Mouse (Mus musculus) A20 (cell line): Measurements from ENCODE around the gene Scn7a.

Experiments
- DNase-seq: peaks from one replicate; pipeline ENCODE4 v3.0.0-alpha.2; 2011; ENCODE audit warnings: low read depth, low spot score

Gene Scn7a

DNA sequence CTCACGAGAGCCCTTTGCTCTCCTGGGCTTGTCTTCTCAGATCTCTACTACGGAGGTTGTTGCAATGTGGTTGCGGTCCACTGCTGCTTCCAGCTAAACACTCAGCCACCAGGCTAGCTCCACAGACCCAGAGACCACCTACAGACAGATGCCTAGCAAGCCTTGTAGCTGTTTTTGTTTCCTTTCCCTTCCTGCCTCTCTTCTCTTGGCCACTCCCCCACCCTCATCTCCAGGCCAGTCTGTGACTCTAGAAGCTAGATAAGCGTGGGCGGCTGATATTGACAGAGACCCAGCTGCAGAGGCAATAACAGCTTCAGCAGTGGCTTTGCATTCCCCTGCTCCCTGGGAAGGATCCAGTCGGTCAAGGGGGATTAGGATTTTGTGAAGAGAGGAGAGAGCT, at the start of gene Scn7a:
Gene Scn7a (minus strand): TSS at position 150 of the 400 bp plus-strand sequence.
- DNase-seq: no peak

DNA sequence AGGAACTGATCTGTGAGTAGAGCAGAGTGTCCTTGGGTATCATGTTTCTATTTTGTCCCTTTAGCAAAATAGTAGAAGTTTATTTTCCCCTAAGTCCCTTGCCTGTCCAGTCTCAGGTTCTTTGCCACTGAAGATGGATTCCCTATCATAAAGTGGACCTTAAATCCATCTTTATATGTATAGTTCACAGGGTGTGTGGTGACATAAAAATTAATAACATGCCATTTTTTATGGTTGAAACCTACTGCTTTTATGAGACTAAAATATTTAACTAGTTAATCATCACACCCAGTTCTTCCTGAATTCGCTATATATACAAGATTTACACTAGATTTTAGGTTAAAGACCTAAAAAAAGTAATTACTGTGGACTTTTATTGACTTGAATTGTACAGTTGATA, 43.0 kb upstream of the Scn7a start:
- DNase-seq: no peak

DNA sequence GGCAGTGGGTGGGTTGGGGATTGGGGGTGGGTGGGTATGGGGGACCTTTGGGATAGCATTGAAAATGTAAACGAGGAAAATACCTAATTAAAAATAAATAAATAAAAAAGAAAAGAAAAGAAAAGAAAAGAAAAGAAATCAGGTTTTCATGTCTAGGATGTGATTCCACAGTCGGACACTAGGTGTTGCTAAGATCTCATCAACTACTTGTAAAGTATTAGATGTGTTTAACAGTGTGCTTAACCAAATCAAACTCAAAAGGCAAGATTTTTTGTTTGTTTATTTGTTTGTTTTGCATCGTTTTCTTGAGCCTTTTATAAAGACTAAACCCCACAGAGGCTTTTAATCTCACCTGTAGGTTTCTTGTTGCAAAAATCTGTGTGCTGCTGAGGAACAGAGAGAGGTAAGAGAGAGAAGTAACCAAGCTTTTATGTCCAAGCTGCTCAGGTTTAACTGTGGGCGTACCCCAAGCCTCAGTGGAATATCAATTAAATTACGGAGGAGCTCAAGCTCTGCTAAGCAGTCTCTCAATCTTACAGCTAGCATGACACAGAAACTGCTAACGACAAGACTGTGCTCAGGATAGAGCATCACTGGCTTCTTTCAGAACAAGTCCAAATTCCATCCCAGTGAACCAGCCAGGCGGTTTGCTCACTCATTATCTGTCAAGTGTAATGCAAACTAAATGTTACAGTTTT, 35.3 kb upstream of the Scn7a start:
- no peak for DNase-seq

DNA sequence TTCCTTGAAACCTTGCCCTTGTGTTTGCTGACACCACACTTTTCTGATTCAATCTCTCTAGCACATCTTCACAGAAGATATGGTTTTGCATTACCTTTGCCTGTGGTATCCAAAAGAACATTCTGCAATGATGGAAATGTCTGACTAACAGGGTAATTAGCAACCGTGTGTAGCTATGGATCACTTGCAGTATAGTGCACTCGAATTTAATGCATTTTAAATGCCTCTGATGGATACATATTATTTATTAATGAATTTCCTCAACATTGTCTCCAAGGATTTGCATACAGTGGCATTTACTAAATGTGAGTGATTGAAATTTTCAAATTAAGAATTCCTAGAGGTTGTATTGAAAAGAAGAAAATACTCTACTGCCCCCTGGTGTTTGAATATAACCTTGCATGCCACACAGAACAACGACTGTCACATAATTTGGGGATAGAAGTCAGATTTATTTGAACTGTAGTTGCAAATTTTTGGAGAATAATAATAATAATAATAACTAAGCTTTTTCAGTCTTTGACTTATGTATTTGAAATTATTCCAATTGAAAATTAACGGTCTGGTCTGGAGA, 15.0 kb upstream of the Scn7a start:
- no peak for DNase-seq

DNA sequence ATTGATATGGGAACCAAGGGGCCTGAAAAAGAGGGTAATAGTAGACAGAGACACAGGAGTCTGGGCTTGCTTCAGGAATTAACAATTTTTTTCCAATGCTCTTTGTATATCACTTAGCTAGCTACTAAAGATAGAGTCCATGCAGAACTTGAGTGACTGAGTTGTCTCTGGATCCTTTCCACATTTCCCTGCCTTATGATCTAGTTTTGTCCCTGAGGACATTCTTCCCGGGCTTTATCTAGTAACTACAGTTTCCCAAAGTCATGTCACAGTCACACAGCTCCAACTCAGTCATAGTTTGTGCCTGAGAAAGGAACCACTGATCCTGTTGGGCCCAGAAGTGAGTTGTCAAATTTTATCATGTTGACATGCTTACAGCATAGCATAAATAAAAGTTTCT, 12.8 kb upstream of the Scn7a start:
- no peak for DNase-seq

DNA sequence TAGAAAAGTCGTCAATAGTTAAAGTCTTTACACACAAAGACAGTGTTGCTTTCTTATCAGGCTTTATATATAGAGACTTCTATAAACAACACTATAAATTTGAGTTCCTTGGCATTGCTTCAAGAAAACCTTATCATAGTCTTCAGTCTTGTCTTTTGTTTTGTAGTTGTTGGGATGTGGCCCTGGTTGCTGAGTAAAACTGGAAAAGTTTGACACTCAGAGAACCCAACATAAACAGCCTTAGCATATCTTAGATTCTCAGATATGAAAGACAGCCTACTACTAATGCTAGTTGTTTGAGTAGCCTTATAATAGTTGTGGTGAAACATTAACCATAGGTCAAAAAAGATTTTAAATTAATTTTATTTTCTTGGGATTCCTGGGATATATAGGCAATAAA, 6.9 kb upstream of the Scn7a start:
- DNase-seq: no peak

DNA sequence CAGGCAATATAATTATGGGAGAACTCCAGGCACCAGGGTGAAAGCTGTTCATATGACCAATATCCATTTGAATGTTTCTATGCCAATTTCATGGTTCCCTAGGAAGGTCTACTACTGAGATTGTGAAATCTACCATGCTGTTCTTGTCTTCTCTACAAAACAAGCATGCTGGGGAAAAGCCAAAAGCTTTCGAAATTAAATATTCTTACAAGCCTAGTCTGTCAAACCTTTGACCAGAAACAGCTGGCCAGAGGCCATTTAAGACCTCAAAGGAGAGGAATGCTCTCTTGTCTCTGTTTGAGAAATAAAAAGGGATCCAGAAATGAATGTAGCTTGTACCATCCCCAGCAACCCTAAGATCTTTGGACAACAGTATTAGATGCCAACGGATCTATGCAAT, 3.8 kb downstream of the Scn7a start:
- no peak for DNase-seq

DNA sequence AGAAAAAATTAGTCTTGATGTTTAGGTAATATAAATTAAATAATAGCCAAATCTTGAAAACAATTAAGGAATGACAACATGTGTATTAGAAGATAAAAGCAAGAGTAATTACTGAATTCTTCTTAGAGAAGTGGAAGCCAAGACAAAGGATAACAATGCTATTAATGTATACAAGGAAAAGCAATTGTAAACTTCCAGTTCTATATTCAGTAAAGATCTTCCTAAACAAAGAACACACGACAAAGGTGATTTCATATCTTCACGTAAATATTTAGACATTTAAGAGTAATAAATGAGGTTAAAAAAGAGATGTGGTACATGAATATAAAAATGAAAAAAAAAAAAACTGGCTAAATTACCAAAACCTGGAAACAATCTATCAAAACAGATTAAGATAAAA, 16.7 kb downstream of the Scn7a start:
- DNase-seq: no peak

DNA sequence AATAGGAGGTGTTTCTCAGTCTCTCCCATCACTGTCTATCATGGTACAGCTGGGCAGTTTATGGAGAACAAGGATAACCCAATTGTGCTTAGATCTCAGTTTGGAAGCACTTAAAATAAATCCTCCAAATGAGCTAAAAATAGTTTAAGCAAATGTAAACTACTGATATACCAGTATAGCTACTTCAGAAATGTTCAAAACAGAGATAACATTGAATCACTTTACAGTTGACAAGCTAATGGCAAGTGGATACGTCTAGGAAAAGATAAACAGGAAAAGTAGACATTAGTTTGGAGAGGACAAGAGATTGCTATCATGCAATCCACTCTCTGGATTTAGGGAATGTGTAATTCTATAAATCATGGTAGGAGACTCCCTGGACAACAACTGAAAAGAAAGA, 19.5 kb downstream of the Scn7a start:
- DNase-seq: no peak

DNA sequence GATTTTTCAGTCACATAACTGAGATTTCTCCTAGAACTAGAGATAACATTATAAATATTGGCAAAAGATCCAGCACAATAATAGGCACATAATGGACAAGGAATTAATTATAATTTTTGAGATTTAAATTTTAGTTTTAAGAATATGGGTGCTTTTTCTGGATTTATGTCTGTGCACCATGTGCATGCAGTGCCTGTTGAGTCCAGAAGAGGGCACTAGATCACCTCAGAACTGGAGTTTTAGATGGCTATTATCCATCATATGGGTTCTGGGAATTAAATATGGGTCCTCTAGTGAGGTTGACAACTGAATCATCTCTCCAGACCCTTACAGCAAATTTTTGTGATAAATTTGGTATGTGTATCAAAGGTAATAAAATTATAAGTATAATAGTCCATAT, 21.8 kb downstream of the Scn7a start:
- no peak for DNase-seq

DNA sequence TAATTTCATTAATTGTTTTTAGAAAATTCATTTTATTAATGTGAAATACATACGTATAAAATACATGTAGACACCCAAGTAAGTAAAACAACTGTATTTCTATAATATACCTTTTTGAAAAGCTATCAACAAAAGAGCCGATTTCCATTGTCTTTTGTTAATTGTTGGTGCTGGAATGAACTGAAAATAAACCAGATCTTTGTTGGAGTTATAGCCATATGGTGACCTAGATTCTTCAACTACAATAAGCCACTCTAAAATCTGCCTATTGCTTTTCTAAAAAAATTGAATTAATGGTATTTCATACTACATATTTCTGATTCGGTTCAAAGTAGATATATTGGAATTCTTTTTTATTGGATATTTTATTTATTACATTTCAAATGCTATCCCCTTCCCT, 56.7 kb downstream of the Scn7a start:
- DNase-seq: no peak

DNA sequence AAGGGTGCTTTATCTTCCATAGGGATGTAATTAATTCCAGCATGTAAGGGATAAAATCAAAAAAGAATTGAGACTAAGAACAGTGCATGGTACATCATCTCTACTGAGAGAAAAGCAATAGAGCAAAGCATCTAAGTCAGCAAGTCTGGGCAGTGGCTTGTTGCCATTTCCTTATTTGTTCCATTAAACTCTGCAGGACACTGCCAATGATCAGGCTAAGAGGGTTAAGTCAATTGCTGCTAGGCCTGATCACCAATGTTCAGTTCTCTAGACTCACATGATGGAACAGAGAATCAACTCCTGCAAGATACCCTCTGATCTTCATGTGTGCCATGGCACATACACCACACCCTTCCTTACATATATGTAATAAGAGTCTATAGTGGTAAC, 57.1 kb downstream of the Scn7a start:
- no peak for DNase-seq

DNA sequence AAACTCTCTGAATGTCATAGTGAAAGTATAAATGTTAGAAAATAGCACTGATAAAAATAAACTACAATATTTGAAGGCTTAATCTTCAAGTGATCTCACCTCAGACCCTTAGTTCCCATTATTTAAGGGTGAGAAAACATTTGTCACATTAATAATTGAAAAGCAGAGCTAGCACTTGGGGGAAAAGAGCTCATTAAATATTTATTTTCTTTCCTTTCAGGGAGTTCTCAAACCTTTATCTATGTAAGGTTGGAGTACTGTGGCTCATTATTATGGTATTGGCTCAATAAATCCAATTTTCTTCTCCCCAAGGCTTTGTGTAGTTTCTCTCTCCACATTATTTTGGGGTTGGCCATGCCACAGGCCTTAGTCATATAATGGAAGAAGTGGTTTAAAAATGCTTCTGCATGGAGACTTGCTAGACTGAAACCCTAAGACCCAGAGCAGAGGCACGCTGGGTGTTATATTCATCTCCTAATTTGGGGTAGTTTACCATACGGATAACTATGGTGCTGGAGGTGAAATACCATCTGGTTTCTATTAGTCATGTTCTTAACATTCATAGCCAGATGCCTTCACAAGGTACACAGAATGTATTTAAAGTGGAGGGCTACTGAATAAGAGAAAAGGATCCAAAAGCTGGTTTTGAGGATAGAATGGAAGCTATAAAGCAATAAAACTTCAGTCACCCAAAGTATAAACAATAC, 57.7 kb downstream of the Scn7a start:
- no peak for DNase-seq

DNA sequence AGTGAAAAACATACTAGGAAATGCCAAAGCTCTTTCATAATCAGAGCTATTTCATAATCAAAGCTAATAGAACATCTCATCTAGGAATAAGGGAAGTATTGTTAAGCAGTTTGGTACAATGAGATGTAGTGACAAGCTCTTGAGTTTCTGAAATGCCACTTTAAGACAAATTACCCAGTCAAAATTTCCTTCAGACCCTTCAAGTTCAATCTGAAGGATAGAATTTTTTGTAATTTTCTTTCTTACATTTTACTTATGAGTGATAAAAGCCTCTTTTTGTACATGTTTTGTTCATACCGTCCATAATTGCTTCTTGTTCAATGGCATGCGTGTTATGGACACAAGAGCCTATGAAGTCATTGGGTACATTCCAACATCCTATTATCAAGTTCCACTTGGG, 72.6 kb downstream of the Scn7a start:
- no peak for DNase-seq

DNA sequence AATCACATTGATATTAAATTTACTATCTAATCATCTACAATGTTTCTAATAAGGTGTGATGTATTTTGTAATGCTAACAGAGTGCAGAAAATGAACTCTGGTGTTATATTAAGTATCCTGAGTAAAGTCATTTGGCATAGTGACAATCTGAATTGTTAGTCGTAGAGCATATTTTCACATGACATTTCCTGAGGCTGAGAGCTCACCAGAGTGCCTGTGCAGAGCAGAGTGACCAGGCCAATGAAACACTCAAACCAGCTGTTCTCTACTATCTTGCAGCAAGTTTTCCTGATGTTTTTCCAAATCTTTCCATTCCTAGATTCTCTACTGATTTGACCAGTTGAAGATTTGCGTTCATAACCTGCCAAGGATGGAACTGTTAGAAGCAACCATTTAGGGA, 92.4 kb downstream of the Scn7a start:
- DNase-seq: no peak

DNA sequence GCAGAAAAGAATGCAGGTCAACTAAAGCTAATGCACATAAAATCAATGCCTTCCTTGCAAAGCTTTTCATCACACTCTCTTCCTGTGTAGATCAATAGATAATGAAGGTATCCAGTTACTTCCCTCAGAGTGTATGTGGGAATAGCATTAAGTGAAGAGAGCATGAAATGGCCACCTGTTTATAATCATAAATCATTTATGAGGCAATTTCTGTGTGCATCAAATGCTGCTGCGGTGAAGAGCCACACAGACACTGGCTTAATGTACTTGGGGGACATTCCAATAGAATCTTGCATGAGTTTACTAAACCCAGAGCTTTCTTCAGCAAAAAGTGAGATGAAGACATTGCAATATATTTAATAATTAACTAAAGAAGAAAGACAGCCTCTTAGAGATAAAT, 122.7 kb downstream of the Scn7a start:
- no peak for DNase-seq

DNA sequence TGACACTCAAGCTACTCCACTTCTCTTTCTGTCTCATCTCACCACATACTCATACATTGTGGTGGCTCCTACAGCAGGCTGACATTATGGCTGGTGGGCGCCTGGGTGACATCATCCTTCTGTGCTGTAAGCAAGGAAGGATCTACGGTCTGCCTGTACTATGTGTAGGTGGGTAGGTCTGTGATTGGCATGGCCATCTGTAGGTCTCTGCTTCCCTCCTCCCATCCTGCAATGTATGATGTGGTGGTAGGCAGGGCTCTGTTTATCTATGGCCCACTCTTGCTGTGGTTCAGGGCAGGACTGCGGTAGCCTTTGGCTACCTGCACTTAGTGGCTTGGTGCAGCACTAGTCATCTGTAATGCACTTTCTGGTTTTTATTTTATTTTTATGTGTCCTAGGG, 128.3 kb downstream of the Scn7a start:
- no peak for DNase-seq

DNA sequence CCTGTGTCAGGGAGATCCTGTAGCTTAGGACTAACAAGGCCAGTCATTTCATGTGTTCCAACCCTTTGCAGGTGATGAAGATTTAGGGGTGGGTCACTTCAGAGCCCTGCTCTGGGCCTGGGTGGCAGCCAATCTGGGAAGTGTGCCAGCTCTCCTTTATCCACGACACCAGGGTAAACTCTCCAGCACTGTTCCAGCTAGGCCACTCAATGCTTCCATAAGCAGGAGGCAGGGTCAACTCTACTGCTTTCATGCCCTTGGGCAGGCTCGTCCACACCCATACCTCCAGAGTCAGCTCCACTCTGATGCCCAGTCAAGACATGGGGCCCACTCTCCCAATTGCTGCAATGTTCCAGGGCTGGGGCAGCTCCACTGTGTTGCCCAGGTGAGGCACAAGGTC, 129.3 kb downstream of the Scn7a start:
- DNase-seq: no peak

DNA sequence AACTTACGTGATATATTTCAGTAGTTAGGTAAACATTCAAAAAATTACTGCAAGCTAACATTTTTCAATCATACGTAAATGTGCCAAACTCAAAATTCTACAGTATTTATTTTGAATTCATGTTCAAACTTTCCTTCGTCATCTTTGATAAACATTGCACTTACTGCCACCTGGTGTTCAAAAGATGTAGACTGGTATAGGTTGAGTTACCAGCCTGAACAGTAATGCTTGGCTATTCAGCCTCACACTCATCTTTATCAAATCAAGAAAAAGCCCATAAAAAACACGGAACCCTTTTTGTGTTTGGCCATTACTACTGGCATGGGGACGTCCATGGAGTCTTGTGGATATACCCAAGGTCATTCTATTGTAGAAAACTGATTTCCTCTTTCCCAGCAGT, 140.3 kb downstream of the Scn7a start:
- no peak for DNase-seq

DNA sequence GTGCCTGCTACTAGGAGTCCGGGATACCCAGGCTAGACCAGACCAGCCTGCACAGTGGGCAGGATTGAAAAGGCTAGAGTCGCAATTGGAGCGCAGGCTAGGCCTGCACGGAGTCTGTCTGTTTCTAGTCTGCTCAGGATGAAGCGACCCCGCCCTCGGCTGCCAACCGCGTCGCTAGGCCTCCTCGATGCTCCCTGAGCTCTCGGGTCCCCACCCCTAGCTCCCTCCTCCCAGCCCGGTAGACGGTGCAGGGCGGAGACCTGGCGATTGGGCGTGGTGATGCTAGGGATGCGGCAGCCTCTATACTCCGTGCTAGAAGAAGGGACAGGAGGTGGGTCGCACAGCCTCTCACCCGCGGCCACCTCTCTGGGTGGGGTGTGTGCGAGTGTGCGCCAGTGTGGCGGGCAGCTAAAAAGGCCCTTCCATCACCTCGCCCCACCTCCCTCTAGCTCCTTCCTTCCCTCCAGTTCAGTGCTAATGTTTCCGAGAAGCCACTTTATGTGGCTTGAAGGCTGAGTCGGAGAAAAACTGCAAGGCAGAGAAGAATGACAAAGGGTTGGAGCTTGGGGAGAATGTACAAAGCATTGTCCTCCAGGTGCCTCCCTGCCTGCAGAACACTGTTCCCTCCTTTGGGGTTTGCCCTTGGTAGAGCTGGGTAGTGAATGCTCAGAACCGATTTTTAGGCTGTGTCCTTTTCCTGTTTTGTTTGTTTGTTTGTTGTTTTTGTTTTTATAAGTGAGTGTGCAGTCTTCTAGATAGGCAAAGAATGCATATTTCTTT, 149.9 kb downstream of the Scn7a start, which contains the start of gene Scn9a:
Gene Scn9a (minus strand): TSS at position 383 of the 780 bp plus-strand sequence.
- DNase-seq: no peak

DNA sequence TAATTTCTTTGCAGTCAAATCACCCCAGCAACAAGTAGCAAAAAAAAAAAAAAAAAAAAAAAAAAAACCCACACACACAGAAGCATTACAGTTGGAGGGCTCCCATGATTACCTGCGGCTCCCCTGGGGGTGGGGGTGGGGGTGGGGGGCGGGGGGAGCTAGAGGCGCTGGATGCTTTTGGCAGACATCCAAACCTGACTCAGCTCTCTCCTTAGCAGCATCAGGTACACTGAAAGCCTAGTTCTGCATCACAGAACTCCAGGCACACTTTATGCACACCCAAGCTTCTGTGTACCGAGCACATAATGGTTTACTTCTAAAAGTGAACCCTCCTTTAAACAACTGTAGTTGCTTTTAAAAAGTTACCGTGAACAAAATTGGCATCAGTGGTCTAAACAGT, 152.0 kb downstream of the Scn7a start:
- no peak for DNase-seq
